Mouse (Mus musculus): ENCODE measurements around the gene Tmem120b. TPM values are rescaled to one million over a fixed set of nuclear protein-coding genes. Genes with fewer than 3 reads are reported as not detected.

Tmem120b gene
- total and polyA plus RNA-seq, 3 experiments = 5.6 to 6.8 TPM; not detected in 1

DNA sequence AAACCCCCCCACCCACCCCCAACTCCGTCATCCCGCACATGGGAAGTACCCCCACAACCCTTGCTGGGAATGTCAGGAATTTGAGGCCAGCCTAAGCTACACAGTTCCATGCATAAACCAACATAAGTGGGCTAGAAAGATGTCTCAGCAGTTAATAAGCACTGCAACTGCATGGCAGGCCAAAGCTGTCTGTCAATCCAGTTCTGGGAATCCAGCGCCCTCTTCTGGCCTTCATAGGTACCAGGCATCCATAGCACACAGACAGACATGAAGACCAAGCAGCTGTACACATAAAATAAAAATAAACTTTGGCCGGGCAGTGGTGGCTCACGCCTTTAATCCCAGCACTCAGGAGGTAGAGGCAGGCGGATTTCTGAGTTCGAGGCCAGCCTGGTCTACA, 87.2 kb downstream of the Tmem120b start:
- DNase-seq (ENCODE audit: low read depth, low spot score) = peak; percentile 88

DNA sequence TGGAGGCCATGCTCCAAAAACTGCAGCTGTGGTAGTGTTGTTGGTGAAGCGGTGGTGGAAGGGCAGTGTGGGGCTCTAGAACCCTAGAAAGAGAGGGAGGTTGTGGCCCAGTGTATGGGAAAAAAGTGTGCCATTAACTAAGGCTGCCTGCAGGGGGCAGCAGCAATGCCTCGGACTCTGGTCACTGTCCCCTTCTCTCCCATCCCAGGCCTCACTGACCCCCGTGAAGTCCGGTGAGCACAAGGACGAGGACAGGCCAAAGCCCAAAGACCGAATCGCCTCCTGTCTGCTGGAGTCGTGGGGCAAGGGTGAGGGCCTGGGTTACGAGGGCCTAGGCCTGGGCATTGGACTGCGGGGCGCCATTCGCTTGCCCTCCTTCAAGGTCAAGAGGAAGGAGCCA, 88.5 kb downstream of the Tmem120b start:
- no peak overlapping the region for H3K4me3 ChIP-seq (ENCODE audit: control insufficient read depth in 1 of 2, insufficient read depth in 1 of 2, low read depth in 2 of 2, low read length in 2 of 2)
- H3K27ac ChIP-seq (ENCODE audit: control insufficient read depth, low read depth, low read length) = no peak overlapping the region
- no peaks in the 10 kb centered on the region for H3K4me1 ChIP-seq (ENCODE audit: control insufficient read depth in 1 of 2, insufficient read depth in 2 of 2, low read length in 2 of 2)
- H3K27me3 ChIP-seq (ENCODE audit: control insufficient read depth in 1 of 2, insufficient read depth in 2 of 2, low read length in 2 of 2) = no peaks in the 10 kb centered on the region
- no peak for DNase-seq (ENCODE audit: low read depth, low spot score)
- H3K79me2 ChIP-seq (ENCODE audit: control insufficient read depth, insufficient read depth, low read length, poor library complexity) = no peaks in the 10 kb centered on the region; the same call in 1 of the 2 replicates
- H3K9me3 ChIP-seq (replicated peaks; ENCODE audit: insufficient read depth, low read length) = no peaks in the 10 kb centered on the region
- TF ChIP-seq RCOR1 (IDR thresholded peaks at IDR 0.05; ENCODE audit: low read depth, low read length) = no peak
- no peak for TF ChIP-seq CHD2 (IDR thresholded peaks at IDR 0.05; ENCODE audit: low read length)
- peak; percentile 59 to 77 (median 75) for TF ChIP-seq CTCF (IDR thresholded peaks at IDR 0.05 in 2 of 3, conservative IDR thresholded peaks at IDR 0.05 in 1 of 3; ENCODE audit: control insufficient read depth in 1 of 3, insufficient read depth in 1 of 3, low read depth in 2 of 3, low read length in 3 of 3, poor library complexity in 1 of 3, severe bottlenecking in 1 of 3)
- no peak for TF ChIP-seq BHLHE40 (IDR thresholded peaks at IDR 0.05; ENCODE audit: borderline replicate concordance, low read depth, low read length)
- TF ChIP-seq ZMIZ1 (IDR thresholded peaks at IDR 0.05; ENCODE audit: low read depth, low read length) = no peak
- TF ChIP-seq ELF1 (IDR thresholded peaks at IDR 0.05; ENCODE audit: low read depth, low read length) = no peak
- no peak for TF ChIP-seq EP300 (IDR thresholded peaks at IDR 0.05; ENCODE audit: low read depth in 1 of 2, low read length in 2 of 2)
- TF ChIP-seq SMC3 (IDR thresholded peaks at IDR 0.05; ENCODE audit: low read depth, low read length) = peak; percentile 34
- no peak for TF ChIP-seq MYC (IDR thresholded peaks at IDR 0.05; ENCODE audit: low read depth, low read length)
- TF ChIP-seq ETS1 (IDR thresholded peaks at IDR 0.05; ENCODE audit: low read depth, low read length) = no peak
- no peak for TF ChIP-seq ZC3H11A (IDR thresholded peaks at IDR 0.05; ENCODE audit: low read depth, low read length)
- H3K9ac ChIP-seq (ENCODE audit: control insufficient read depth, low read depth, low read length, poor library complexity, severe bottlenecking) = no peak overlapping the region
- H3K36me3 ChIP-seq (ENCODE audit: control insufficient read depth in 1 of 2, insufficient read depth in 2 of 2, low read length in 2 of 2) = peaks cover 0 to 5% of the 10 kb centered on the region in 2 experiments; a peak in 2 of 4 replicates

More for the DNA sequence above, 87.2 kb downstream of the Tmem120b start:
- Histone ChIP-seq H3K9ac (ENCODE audit: control insufficient read depth, low read depth, low read length, poor library complexity, severe bottlenecking) (no peak overlapping the region), H3K4me1 (ENCODE audit: control insufficient read depth in 1 of 2, insufficient read depth in 2 of 2, low read length in 2 of 2) (peaks cover 0 to 7% of the 10 kb centered on the region in 2 experiments; a peak in 2 of 4 replicates), H3K36me3 (ENCODE audit: control insufficient read depth in 1 of 2, insufficient read depth in 2 of 2, low read length in 2 of 2) (peaks cover 2 to 10% of the 10 kb centered on the region in 2 experiments), H3K27me3 (ENCODE audit: control insufficient read depth in 1 of 2, insufficient read depth in 2 of 2, low read length in 2 of 2) (no peaks in the 10 kb centered on the region), H3K4me3 (ENCODE audit: control insufficient read depth in 1 of 2, insufficient read depth in 1 of 2, low read depth in 2 of 2, low read length in 2 of 2) (no peak overlapping the region), H3K9me3 (replicated peaks; ENCODE audit: insufficient read depth, low read length) (no peaks in the 10 kb centered on the region), H3K27ac (ENCODE audit: control insufficient read depth, low read depth, low read length) (no peak overlapping the region), H3K79me2 (ENCODE audit: control insufficient read depth, insufficient read depth, low read length, poor library complexity) (peaks cover 10% of the 10 kb centered on the region)
- TF ChIP-seq ZNF384 (IDR thresholded peaks at IDR 0.05; ENCODE audit: low read depth, low read length) = peak; percentile 48; the same call in 1 of the 2 replicates
- no peak for TF ChIP-seq ELF1 (IDR thresholded peaks at IDR 0.05; ENCODE audit: low read depth, low read length)
- no peak for TF ChIP-seq POLR2AphosphoS5 (IDR thresholded peaks at IDR 0.05; ENCODE audit: borderline replicate concordance, low read depth, low read length)
- TF ChIP-seq ETS1 (IDR thresholded peaks at IDR 0.05; ENCODE audit: low read depth, low read length) = 0 out of 2 replicates have a peak, but pooled peaks have one; percentile 20
- TF ChIP-seq MAX (IDR thresholded peaks at IDR 0.05; ENCODE audit: low read length) = 0 out of 2 replicates have a peak, but pooled peaks have one; percentile 13
- peak; percentile 47; the same call in 1 of the 2 replicates for TF ChIP-seq MYC (IDR thresholded peaks at IDR 0.05; ENCODE audit: low read depth, low read length)
- TF ChIP-seq CTCF (IDR thresholded peaks at IDR 0.05 in 2 of 3, conservative IDR thresholded peaks at IDR 0.05 in 1 of 3; ENCODE audit: control insufficient read depth in 1 of 3, insufficient read depth in 1 of 3, low read depth in 2 of 3, low read length in 3 of 3, poor library complexity in 1 of 3, severe bottlenecking in 1 of 3) = peak; percentile 79 to 92 (median 85)
- no peak for TF ChIP-seq NELFE (IDR thresholded peaks at IDR 0.05; ENCODE audit: low read depth, low read length)
- TF ChIP-seq TBP (IDR thresholded peaks at IDR 0.05; ENCODE audit: low read depth, low read length) = 0 out of 2 replicates have a peak, but pooled peaks have one; percentile 23
- TF ChIP-seq TCF12 (IDR thresholded peaks at IDR 0.05; ENCODE audit: low read depth, low read length) = no peak
- no peak for TF ChIP-seq CHD1 (IDR thresholded peaks at IDR 0.05; ENCODE audit: low read depth, low read length)
- no peak for TF ChIP-seq E2F4 (IDR thresholded peaks at IDR 0.05; ENCODE audit: borderline replicate concordance, low read depth, low read length)
- no peak for TF ChIP-seq KAT2A (conservative IDR thresholded peaks at IDR 0.05; ENCODE audit: low read depth, low read length)
- 0 out of 2 replicates have a peak, but pooled peaks have one; percentile 28 for TF ChIP-seq MAZ (IDR thresholded peaks at IDR 0.05; ENCODE audit: low read depth, low read length)
- no peak for TF ChIP-seq EP300 (IDR thresholded peaks at IDR 0.05; ENCODE audit: low read depth in 1 of 2, low read length in 2 of 2)
- TF ChIP-seq JUND (IDR thresholded peaks at IDR 0.05; ENCODE audit: low read depth, low read length) = 0 out of 2 replicates have a peak, but pooled peaks have one; percentile 44
- TF ChIP-seq RCOR1 (IDR thresholded peaks at IDR 0.05; ENCODE audit: low read depth, low read length) = no peak
- no peak for TF ChIP-seq CHD2 (IDR thresholded peaks at IDR 0.05; ENCODE audit: low read length)
- TF ChIP-seq MXI1 (IDR thresholded peaks at IDR 0.05; ENCODE audit: low read depth, low read length) = 0 out of 2 replicates have a peak, but pooled peaks have one; percentile 27
- no peak for TF ChIP-seq USF1 (IDR thresholded peaks at IDR 0.05; ENCODE audit: low read depth, low read length)
- peak; percentile 91 for TF ChIP-seq ZC3H11A (IDR thresholded peaks at IDR 0.05; ENCODE audit: low read depth, low read length)
- no peak for TF ChIP-seq MEF2A (IDR thresholded peaks at IDR 0.05; ENCODE audit: extremely low read depth, insufficient replicate concordance, low read depth, low read length, poor library complexity, severe bottlenecking)
- peak; percentile 72 for TF ChIP-seq SIN3A (IDR thresholded peaks at IDR 0.05; ENCODE audit: low read length)
- TF ChIP-seq POLR2A (IDR thresholded peaks at IDR 0.05; ENCODE audit: control insufficient read depth in 1 of 2, insufficient read depth in 1 of 2, low read depth in 1 of 2, low read length in 2 of 2, poor library complexity in 1 of 2) = no peak
- no peak for TF ChIP-seq USF2 (IDR thresholded peaks at IDR 0.05; ENCODE audit: borderline replicate concordance in 1 of 2, insufficient read depth in 1 of 2, low read depth in 1 of 2, low read length in 2 of 2)
- TF ChIP-seq UBTF (IDR thresholded peaks at IDR 0.05; ENCODE audit: borderline replicate concordance, insufficient read depth, low read depth, low read length) = no peak
- TF ChIP-seq SMC3 (IDR thresholded peaks at IDR 0.05; ENCODE audit: low read depth, low read length) = peak; percentile 91
- peak; percentile 80 for TF ChIP-seq RAD21 (IDR thresholded peaks at IDR 0.05; ENCODE audit: low read depth, low read length)
- TF ChIP-seq GABPA (IDR thresholded peaks at IDR 0.05; ENCODE audit: low read depth, low read length) = no peak
- no peak for TF ChIP-seq MYB (IDR thresholded peaks at IDR 0.05; ENCODE audit: low read depth, low read length)
